Mouse (Mus musculus): Measurements from ENCODE around the gene Slc9a3r2. TPM values are rescaled to one million over a fixed set of nuclear protein-coding genes. Genes with fewer than 3 reads are reported as not detected.

Gene Slc9a3r2
- 81.0 and 93.6 TPM in 2 replicates for polyA plus RNA-seq (2012; rRNA removed)

DNA sequence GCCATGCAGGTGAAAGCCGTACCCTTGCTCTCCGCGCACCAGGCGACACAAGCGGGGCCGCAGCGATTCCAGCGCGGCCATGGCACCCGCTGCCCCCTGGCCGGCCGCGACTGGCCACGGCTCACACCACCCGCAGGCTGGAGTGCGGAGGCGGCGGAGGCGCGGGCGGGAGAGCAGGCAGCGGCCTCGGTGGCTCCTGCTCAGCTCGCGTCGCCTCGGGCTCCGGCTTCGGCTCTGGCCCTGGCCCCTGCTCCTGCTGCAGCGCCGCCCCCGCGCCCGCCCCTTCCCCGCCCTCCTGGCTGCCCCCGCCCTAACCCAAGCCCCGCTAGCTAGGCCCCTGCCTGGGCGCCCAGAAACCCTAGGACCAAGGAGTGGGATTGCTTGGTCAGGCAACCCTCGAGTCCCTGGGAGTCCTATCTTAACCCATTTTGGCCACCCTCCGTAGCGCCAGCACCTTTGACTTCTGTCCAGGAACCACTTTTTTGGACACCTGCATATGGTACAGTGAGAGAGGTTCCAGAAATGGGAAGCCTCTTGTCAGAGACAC lies at the start of gene Slc9a3r2:
Gene Slc9a3r2, minus strand, starts transcription at position 258 of the 547 bp plus-strand sequence.

GRCm38 (mm10) chr17:24696011-24696697 lies 46.0 kb upstream of the Slc9a3r2 start, which contains the start of the genes Gfer and Noxo1:
Gfer (minus strand) TSS chr17:24696156.
Noxo1 (plus strand) TSS chr17:24696234.

GRCm38 (mm10) chr17:24689251-24690081 lies 39.3 kb upstream of the Slc9a3r2 start, which contains the start of gene Syngr3:
Syngr3 (minus strand) TSS chr17:24689955.

GRCm38 (mm10) chr17:24669545-24670245 lies 19.6 kb upstream of the Slc9a3r2 start, which contains the start of gene Zfp598:
Zfp598 (plus strand) TSS chr17:24669687.

DNA sequence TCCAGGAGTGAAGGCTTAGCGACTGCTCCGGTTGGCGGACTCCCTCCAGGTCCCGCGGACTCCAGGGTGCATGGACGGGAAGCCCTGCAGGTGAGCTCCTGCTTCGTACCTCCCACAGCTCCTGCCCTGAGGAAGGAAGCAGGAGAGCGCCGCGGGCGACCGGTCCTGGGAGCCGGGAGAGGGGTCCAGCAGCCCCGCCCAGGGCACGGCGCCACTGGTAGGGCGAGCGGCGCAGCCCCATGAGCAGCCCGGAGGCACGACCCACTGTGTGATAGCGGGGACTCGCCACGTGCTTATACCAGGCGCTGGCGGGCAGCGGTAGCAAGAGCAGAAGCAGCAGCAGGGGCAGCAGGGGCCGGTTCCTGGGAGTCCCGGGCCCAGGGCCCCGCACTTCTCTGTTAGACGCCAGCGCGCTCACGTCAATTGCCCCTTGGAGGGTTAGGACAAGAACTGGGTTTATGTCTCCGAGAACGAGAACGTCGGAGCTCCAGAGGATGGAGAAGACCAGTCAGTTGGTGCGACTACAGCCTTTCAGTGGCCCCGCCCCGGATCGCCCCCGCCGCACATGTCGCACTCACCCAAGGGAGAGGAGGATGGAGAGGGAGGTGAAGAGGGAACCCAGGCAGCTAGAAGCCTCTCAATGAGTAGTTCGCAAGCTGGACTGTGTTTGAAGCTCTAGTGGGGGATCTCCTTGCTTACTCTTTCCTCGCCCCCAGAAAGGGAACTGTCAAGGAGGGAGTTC lies 8.1 kb upstream of the Slc9a3r2 start, which contains the start of gene Npw:
Gene Npw, minus strand, starts transcription at position 441 of the 742 bp plus-strand sequence.

DNA sequence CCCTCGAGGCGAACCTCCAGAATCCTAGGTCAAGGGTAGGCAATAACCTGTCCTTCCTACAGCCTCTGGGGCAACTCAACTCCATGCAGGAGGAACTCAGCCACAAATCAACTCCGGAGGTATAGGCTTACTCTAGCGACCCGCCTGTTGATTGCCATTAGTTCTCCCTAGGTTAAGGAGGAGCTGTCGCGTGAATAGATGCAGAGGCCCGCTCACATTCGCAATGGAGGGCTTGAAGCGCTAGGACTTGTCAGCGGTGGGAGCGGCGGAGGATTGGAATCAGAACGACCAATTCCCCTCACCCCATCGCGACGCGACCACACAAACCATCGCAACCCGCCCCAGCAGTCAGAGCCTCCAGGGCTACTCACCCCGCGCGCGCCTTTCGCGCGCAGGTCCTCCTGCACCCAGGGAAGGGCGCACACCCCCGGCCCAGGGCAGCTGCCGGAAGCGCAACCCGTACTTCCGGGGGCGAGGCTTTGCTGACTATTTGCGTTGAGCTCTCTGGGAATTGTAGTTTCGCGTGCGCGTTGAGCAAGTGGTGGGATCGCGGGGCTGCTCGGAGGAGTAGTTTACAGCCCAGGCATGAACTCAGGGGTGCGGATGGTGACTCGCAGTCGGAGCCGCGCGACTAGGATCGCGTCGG lies 17.8 kb downstream of the Slc9a3r2 start, which contains the start of the genes Tsc2 and Nthl1:
Gene Tsc2, minus strand, starts transcription at position 464 of the 646 bp plus-strand sequence.
Gene Nthl1, plus strand, starts transcription at position 514 of the 646 bp plus-strand sequence.

Other genes with a start within 250 kb of the Slc9a3r2 start
- gene Rnps1, start 235.8 kb downstream of the Slc9a3r2 start, polyA plus RNA-seq (2012; rRNA removed): 86.7 and 89.1 TPM in 2 replicates
- 83.1 and 90.4 TPM in 2 replicates for gene Eci1, start 223.7 kb downstream of the Slc9a3r2 start, polyA plus RNA-seq (2012; rRNA removed)
- gene Dnase1l2, start 207.2 kb downstream of the Slc9a3r2 start, polyA plus RNA-seq (2012; rRNA removed): 8.1 and 11.0 TPM in 2 replicates
- 86.5 and 103 TPM in 2 replicates for gene E4f1, start 180.0 kb downstream of the Slc9a3r2 start, polyA plus RNA-seq (2012; rRNA removed)
- 161 and 194 TPM in 2 replicates for gene Pgp, start 179.9 kb downstream of the Slc9a3r2 start, polyA plus RNA-seq (2012; rRNA removed)
- 2.0 and 2.5 TPM in 2 replicates for gene Bricd5, start 176.4 kb downstream of the Slc9a3r2 start, polyA plus RNA-seq (2012; rRNA removed)
- gene Mlst8, start 171.2 kb downstream of the Slc9a3r2 start, polyA plus RNA-seq (2012; rRNA removed): 45.6 and 60.0 TPM in 2 replicates
- gene Caskin1, start 161.7 kb downstream of the Slc9a3r2 start, polyA plus RNA-seq (2012; rRNA removed): 1.5 and 1.7 TPM in 2 replicates
- 179 and 213 TPM in 2 replicates for gene Traf7, start 122.4 kb downstream of the Slc9a3r2 start, polyA plus RNA-seq (2012; rRNA removed)
- 0.26 and 1.8 TPM in 2 replicates for gene Rab26, start 116.1 kb downstream of the Slc9a3r2 start, polyA plus RNA-seq (2012; rRNA removed)
- 80.1 and 86.9 TPM in 2 replicates for gene Pkd1, start 100.5 kb downstream of the Slc9a3r2 start, polyA plus RNA-seq (2012; rRNA removed)
- gene Tsc2, start 17.7 kb downstream of the Slc9a3r2 start, polyA plus RNA-seq (2012; rRNA removed): 126 and 137 TPM in 2 replicates
- 8.2 and 8.6 TPM in 2 replicates for gene Nthl1, start 17.6 kb downstream of the Slc9a3r2 start, polyA plus RNA-seq (2012; rRNA removed)
- 0.44 and 0.66 TPM in 2 replicates for gene Npw, start 8.1 kb upstream of the Slc9a3r2 start, polyA plus RNA-seq (2012; rRNA removed)
- 124 and 127 TPM in 2 replicates for gene Zfp598, start 19.4 kb upstream of the Slc9a3r2 start, polyA plus RNA-seq (2012; rRNA removed)
- 4.1 and 4.6 TPM in 2 replicates for gene Syngr3, start 39.6 kb upstream of the Slc9a3r2 start, polyA plus RNA-seq (2012; rRNA removed)
- gene Gfer, start 45.8 kb upstream of the Slc9a3r2 start, polyA plus RNA-seq (2012; rRNA removed): 59.1 and 69.9 TPM in 2 replicates
- gene Noxo1, start 45.9 kb upstream of the Slc9a3r2 start, polyA plus RNA-seq (2012; rRNA removed): 235 and 246 TPM in 2 replicates
- 43.3 and 49.1 TPM in 2 replicates for gene Tbl3, start 57.3 kb upstream of the Slc9a3r2 start, polyA plus RNA-seq (2012; rRNA removed)
- gene Rnf151, start 67.7 kb upstream of the Slc9a3r2 start, polyA plus RNA-seq (2012; rRNA removed): not detected in 2 replicates
- gene Rps2, start 67.8 kb upstream of the Slc9a3r2 start, polyA plus RNA-seq (2012; rRNA removed): 3,267 and 3,407 TPM in 2 replicates
- 285 and 351 TPM in 2 replicates for gene Ndufb10, start 74.2 kb upstream of the Slc9a3r2 start, polyA plus RNA-seq (2012; rRNA removed)
- 0.10 and 0.13 TPM in 2 replicates for gene Rpl3l, start 77.5 kb upstream of the Slc9a3r2 start, polyA plus RNA-seq (2012; rRNA removed)
- gene Msrb1, start 86.3 kb upstream of the Slc9a3r2 start, polyA plus RNA-seq (2012; rRNA removed): 91.4 and 133 TPM in 2 replicates
- gene Hs3st6, start 102.7 kb upstream of the Slc9a3r2 start, polyA plus RNA-seq (2012; rRNA removed): 0.24 and 0.30 TPM in 2 replicates
- not detected in 2 replicates for gene Meiob, start 154.0 kb upstream of the Slc9a3r2 start, polyA plus RNA-seq (2012; rRNA removed)
- 165 and 180 TPM in 2 replicates for gene Hagh, start 189.8 kb upstream of the Slc9a3r2 start, polyA plus RNA-seq (2012; rRNA removed)
- gene Fahd1, start 200.0 kb upstream of the Slc9a3r2 start, polyA plus RNA-seq (2012; rRNA removed): 34.9 and 43.1 TPM in 2 replicates
- 4.1 and 4.8 TPM in 2 replicates for gene Igfals, start 215.7 kb upstream of the Slc9a3r2 start, polyA plus RNA-seq (2012; rRNA removed)
- gene Nubp2, start 236.0 kb upstream of the Slc9a3r2 start, polyA plus RNA-seq (2012; rRNA removed): 28.4 and 29.3 TPM in 2 replicates
- 112 and 128 TPM in 2 replicates for gene Spsb3, start 236.3 kb upstream of the Slc9a3r2 start, polyA plus RNA-seq (2012; rRNA removed)
- gene Eme2, start 244.8 kb upstream of the Slc9a3r2 start, polyA plus RNA-seq (2012; rRNA removed): 40.2 and 43.2 TPM in 2 replicates
- 233 and 246 TPM in 2 replicates for gene Mrps34, start 244.8 kb upstream of the Slc9a3r2 start, polyA plus RNA-seq (2012; rRNA removed)
- 66.8 and 90.4 TPM in 2 replicates for gene Nme3, start 246.2 kb upstream of the Slc9a3r2 start, polyA plus RNA-seq (2012; rRNA removed)